Mouse (Mus musculus): Measurements from ENCODE around the gene Ttc30a1.
"Not testable (repeated sequence)": the region's sequence is repeated elsewhere in the genome, so short reads cannot be mapped to it uniquely, and the experiment has no call there.

Gene Ttc30a1

DNA sequence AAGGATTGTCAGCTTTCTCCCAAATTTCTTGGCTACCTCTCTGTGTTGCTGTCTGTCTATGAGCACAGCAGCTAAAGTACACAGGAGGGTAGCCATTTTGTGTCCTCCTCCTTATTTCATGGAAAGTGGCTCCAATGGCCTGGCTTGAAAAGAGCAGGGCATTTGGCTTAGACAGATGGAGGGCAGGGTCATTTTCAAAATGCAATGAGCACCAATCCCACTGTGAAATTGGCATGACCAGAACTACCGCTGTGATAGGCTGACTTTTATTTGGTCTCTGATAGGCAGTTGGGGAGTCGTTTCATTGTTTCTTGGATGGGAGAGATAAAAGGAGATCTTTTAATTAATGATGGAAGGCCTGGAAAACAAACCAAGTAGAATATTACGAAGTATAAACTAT, 2.1 kb upstream of the Ttc30a1 start:
- in situ Hi-C loops (cut with MboI; ENCODE audit: low sequenced_read_pairs) = no loop called here

DNA sequence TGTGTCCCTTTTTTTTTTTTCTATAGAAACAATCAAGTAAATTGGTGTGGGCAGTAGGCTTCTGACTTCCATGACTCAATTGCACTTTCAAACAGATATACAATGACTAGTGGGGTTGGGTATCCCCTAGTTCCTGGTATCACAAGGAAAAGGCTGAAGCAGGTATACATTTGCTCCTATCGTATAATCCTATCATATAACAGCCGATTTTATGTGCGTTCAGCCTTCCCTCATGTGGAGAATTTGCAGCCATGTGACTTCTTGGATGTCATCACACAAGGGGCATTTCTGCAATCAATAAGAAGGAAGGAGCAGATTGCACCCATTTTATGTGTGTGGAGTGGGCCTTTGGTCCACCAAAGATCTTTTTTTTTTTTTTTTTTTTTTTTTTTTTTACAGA, 1.3 kb upstream of the Ttc30a1 start:
- in situ Hi-C loops (cut with MboI; ENCODE audit: low sequenced_read_pairs) = no loop called here

DNA sequence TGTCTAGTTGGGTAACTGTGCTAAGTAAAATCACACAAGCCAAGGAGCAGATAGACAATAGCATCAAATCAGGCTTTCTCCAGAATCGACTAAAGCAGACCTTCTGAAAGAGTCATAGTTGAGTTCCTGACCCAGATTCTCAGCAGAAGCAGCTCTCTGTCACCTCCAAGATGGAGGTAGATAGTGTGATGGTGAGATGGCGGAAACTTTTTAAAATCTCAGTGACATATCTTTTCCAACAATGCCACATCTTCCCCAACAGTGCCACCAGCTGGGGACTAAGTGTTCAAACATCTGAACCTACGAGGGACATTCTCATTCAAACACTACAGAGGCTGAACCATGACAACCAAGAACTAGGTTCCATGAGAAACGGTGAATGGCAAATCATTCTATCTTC, 859 bp upstream of the Ttc30a1 start:
- in situ Hi-C loops (cut with MboI; ENCODE audit: low sequenced_read_pairs) = no loop called here

DNA sequence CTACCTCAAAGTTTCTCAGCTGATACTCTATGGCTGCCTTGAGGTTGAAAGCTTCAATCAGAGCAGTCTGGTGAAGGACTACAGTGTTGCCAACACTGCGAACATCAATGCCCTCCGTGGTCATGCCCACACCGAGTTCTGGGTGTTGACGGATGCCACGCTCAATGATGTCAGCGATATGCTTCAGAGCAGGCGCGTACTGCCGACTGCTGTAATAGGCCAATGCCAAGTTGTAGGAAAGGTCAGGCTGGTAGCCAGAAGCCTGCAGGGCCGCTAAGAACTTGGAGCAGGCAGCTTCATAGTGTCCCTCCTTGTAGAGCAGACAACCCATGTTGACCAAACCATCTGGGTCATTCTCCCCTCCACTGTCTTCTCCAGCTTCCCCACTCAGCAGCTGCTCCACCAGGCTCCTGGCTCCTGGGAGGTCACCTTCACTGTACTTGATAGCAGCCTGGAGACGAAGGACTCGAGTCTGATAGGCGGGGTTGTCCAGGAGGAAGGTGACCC, 781 bp downstream of the Ttc30a1 start:
- in situ Hi-C loops (cut with MboI; ENCODE audit: low sequenced_read_pairs) = not testable (repeated sequence)

DNA sequence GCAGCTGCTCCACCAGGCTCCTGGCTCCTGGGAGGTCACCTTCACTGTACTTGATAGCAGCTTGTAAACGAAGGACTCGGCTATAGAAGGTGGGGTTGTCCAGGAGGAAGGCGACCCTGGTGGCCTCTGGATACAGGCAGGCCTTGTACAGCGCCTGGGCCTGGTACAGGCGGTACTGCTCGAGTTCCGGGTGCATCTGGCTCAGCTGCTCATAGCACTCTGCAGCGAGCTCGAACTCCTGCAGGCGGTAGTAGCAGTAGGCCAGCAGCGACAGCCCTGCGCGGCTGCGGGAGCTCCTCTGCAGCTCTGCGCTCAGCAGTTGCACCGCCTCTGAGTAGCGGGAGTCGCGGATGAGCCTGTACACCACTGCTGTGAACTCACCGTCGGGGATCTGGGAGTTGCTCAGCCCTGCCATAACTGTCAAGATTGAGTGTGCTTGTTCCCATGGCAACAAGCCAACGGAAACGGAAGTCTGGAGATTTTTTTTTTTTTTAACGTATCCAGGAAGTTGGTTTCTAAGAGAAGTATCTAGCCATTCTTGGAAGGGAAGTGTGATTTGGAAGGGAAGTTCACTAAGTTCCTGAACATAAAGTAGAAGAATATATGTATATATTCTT, 3.9 kb downstream of the Ttc30a1 start, which contains the start of gene Ttc30a2:
Gene Ttc30a2, minus strand, starts transcription at position 419 of the 617 bp plus-strand sequence.
- in situ Hi-C loops (cut with MboI; ENCODE audit: low sequenced_read_pairs) = not testable (repeated sequence)

DNA sequence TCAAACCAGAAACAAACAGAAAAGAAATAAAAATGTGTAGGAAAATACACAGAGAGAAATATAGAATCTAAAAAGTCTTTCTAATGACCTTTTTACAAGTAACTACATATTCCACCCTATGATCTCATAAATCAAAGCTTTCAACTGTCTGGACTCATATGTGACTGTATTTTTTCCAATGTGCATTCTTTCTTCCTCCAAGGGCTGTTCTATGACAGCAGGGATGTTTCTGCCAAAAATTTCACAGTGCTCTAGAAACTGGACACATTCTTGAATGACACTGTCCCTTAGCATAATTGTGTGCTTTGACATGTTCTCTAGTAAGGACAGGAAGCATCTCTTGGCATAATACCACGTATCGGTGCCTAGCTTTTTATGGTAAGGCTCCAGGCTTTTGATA, 5.7 kb downstream of the Ttc30a1 start:
- in situ Hi-C loops (cut with MboI; ENCODE audit: low sequenced_read_pairs) = not testable (repeated sequence)

DNA sequence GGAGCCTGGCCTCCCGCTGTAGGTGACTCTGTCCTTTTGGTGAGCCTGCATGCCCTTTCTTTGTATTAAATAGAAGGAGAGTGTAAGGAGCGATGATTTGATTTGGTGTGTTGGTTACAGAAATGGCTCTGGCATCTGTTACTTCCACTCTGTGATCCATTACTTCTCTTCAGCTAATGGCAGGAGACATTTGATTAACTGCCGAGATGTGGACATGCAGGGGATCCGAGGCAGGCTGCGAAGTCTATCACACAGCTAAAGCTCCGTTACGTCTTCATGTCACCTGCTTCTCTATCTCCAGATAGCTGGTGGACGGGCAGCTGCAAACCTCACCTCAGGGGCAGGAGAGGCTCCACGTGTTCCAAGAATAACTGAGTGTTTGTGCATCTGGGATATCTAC, 7.6 kb downstream of the Ttc30a1 start:
- in situ Hi-C loops (cut with MboI; ENCODE audit: low sequenced_read_pairs) = loop anchor here (25.0 kb wide), 1 partner anchor 362 kb away; no protein-coding TSS in a partner anchor

DNA sequence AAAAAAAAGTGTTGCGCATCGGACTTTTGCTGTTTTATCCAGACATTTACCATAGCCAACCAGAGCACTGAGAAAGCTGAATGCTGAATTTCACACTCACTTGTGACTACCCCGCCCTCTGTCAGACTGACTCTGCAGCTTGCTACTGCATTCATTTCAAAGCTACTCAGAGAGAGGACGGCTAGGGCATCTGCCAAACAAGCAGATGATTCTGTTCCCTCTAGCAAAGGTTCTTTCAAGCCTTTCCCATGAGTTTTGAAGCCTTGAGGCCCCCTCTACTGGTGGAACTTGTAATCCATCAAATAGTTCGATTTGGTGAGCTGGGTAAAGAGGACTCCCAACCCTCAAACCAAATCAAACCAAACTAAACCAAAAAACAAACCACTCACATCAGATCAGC, 16.8 kb downstream of the Ttc30a1 start:
- in situ Hi-C loops (cut with MboI; ENCODE audit: low sequenced_read_pairs) = loop anchor here (25.0 kb wide), 1 partner anchor 353 kb away; no protein-coding TSS in a partner anchor

DNA sequence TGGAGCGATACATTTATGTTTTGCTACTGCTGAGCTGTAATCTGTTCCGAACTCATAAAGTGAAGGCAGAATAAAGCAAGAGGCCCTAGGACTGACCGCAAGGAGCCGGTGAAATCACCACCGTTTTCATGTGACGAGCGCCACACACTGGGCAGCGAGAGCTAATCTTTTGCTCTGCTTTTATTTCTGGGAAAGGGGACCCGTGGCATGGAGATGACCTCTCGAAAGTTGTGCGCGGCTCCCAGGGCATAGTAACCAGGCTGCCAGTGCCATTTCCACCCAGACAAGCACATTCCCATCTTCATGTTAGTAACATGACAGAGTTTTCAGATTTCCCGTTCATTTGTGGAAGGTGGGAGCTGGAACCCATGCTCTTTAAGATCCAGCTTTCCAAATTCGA, 17.3 kb downstream of the Ttc30a1 start:
- in situ Hi-C loops (cut with MboI; ENCODE audit: low sequenced_read_pairs) = loop anchor here (25.0 kb wide), 1 partner anchor 352 kb away; no protein-coding TSS in a partner anchor

DNA sequence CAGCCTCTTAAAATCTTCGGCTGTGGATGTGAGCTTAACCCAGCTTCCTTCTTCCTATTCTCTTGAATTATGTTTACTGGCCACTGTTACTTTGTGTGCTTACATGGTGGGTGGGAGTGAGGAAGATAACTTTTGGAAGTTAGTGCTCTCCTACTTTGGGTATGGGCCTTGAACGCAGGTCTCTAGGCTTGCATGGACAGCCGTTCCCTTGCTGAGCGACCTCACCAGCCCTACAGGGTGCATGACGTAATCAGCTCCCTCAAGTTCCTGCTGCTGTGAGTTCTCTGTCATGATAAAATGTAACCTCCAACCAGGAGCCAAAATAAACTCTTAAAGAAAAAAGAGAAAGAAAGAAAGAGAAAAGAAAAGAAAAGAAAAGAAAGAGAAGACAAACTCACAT, 17.7 kb downstream of the Ttc30a1 start:
- in situ Hi-C loops (cut with MboI; ENCODE audit: low sequenced_read_pairs) = loop anchor here (25.0 kb wide), 1 partner anchor 352 kb away; no protein-coding TSS in a partner anchor

DNA sequence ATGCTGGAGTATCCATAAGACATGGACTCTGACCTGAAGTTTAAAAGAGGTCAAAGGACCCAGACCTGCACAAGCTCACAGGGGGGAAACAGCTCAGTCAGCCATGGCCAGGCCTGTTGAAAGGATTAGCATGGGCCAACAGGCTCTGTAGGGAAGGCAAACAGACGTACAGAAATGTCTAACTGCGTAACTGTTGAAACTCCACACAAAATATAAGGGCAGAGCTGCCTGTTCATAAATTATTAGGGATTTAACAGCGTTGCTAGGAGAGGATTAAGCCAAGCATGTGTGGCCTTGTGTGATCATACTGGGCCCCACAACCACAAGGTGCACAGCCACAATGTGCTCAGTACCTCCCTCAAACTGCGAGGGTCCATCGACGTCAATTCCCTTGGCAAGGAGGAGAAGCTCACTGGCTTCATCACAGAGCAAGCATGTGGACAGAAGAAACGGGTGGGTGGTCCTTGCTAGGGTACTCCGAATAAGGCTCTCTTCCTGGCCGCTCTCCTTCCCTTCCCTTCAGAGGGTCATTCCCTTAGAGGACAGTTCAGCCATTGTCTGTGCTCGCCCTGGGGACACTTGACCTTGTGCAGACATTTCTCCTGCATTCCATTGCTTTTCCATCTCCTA, 18.4 kb downstream of the Ttc30a1 start:
- in situ Hi-C loops (cut with MboI; ENCODE audit: low sequenced_read_pairs) = loop anchor here (25.0 kb wide), 1 partner anchor 351 kb away; no protein-coding TSS in a partner anchor

DNA sequence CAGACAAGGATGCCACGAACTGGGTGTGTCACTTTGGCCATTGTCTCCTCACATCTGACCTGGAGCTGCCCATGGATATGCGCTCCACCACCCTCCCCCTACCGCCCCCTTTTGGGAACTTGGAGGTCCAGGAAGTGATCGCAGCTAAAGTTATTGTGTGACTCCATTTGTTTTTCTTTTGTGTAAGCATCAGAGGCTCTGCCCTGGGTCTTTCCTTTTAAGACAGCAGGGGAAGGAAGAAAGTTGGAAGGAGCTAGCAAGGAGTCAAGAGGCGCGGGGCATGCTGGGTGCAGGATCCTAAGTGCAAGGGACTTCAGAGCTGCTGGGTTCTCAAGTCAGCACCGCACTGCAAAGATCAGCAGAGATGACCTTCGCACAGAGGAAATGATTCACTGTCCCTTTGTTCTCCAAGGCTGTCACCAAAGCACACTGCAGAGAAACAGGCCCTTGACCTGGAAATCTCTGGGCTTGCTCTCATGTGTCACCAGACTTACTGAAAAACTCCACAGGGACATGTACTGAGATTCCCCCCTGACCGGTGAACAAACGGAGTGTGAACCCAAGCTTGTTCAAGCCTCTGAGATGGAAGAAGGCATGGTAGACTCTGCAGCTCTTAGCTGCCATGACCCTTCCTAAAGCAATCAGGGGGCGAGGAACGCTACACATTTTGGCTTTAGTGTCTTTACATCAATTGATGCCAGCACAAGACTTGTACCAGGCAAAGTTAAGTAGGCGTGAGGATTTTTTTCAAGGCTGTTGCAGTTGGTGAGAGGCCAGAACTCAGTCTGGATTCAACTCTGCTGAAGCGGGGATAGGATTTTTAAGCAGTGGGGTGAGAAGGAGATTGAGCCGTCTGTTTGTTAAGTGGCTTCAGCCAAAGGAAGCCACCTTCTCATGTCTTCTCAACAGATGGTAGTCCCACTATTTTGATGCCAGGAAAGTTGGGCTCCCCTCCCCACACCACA, 21.1 kb downstream of the Ttc30a1 start:
- in situ Hi-C loops (cut with MboI; ENCODE audit: low sequenced_read_pairs) = loop anchor here (25.0 kb wide), 1 partner anchor 348 kb away; no protein-coding TSS in a partner anchor

DNA sequence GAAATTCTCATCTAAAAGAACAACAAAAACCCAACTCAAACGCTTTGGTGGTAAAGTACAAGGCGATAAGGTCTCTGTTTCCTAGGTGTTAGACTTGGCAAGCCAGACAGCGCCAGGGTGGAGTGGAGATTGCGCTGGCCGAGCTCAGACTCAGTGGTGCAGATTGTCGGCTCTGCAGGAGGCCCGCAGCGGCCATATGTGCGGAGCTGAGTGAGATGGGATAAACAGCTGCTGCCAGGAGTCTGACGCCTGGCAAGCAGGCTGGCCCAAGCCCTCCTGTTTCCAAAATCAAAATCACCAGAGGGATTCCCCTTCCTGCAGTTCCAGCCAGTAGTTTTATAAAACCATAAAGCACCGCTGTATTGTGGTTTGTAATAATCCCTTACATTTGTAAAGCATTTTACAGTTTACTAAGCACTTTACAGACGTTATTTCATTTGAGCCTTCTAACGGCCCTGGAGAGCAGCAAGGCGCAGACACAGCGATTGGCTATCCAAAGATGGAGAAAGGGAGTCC, 21.9 kb downstream of the Ttc30a1 start:
- in situ Hi-C loops (cut with MboI; ENCODE audit: low sequenced_read_pairs) = loop anchor here (25.0 kb wide), 1 partner anchor 348 kb away; no protein-coding TSS in a partner anchor

DNA sequence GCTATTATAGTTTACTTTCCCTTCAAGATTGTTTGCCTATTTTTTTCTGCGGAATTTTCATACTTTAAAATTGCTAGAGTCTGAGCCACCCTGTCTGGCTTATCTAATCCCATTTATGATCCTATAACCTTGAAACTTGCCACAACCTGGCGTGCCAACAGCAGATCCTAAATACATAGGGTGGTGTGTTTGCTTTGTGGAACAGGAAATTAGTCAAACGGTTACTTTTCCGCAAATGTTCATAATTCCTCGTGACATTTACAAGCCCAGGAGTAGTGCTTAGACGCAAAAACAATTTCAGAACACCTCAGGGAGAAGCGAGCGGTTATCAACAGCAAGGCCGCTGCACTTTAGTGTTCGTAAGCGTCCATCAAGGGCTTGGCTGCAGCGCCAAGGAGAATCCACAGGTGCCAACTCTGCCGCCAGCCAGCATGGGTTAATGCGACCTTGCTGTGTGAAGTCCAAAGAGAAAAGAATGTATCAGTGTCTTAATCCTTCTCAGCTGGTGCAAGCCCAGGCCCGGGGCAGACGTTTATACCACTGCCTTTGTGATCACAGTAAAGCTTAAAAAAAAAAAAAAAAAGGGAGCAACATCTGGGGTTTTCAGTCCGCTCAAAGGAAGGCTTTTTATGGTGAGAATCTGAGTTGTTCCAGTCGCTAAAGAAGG, 22.5 kb downstream of the Ttc30a1 start:
- in situ Hi-C loops (cut with MboI; ENCODE audit: low sequenced_read_pairs) = loop anchor here (25.0 kb wide), 1 partner anchor 347 kb away; no protein-coding TSS in a partner anchor

DNA sequence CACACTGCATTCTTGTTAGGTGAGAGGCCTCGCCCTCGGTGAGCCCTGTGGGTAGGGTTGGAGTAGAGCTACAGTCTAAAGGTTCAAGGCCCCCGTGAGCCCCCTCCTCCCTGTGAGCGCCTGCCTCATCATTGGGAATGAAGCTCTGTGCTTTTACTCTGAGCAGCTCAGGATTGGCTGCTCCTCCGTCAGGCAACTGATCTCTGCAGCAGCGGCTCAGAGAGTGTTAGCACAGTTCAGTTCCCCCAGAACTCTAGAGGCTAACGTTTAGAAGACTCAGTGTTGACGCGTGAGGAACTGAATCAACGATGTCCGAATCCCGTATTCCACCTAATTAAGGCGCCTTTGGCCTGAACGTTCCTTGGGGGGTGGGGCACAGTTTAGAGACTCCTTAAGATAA, 26.1 kb downstream of the Ttc30a1 start:
- in situ Hi-C loops (cut with MboI; ENCODE audit: low sequenced_read_pairs) = loop anchor here (25.0 kb wide), 1 partner anchor 343 kb away; no protein-coding TSS in a partner anchor

DNA sequence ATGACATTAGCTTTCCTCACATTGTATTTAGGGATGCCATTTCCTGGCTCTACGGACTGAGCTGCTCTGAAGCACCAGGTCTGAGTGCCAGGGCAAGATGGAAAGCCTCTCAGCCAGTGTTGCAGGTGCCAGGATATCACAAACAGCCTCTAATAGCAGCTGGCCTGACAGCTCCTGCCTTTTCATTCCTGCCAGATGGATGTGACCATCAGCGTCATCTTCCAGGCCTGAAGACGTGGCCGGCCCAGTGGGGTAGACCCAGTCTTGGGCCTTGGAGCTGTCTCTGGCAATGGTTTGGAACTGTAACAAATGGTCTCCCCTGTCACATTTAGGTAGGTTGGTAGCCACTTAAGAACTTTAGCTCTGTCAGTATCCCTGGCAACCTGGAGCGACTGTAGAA, 28.4 kb downstream of the Ttc30a1 start:
- in situ Hi-C loops (cut with MboI; ENCODE audit: low sequenced_read_pairs) = loop anchor here (25.0 kb wide), 1 partner anchor 341 kb away; no protein-coding TSS in a partner anchor

DNA sequence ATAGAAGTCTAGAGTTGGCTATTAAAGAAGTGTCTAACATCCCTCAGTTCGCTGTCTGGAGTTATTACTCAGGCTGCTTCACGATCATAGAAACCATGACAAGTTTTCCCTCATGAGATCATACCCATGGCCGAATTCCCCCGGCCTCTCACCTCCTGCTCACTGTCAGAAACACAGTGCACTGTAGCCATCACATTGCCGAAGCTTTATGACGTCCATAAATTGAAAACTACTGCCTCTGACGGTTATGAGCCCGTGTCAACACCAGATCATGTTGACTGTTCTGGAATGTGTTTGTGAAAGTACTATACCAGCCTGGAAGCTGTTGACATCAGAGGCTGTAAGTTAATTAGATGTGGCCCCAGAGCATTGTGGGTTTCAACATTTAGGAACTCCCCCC, 31.1 kb downstream of the Ttc30a1 start:
- in situ Hi-C loops (cut with MboI; ENCODE audit: low sequenced_read_pairs) = loop anchor here (25.0 kb wide), 1 partner anchor 338 kb away; no protein-coding TSS in a partner anchor

DNA sequence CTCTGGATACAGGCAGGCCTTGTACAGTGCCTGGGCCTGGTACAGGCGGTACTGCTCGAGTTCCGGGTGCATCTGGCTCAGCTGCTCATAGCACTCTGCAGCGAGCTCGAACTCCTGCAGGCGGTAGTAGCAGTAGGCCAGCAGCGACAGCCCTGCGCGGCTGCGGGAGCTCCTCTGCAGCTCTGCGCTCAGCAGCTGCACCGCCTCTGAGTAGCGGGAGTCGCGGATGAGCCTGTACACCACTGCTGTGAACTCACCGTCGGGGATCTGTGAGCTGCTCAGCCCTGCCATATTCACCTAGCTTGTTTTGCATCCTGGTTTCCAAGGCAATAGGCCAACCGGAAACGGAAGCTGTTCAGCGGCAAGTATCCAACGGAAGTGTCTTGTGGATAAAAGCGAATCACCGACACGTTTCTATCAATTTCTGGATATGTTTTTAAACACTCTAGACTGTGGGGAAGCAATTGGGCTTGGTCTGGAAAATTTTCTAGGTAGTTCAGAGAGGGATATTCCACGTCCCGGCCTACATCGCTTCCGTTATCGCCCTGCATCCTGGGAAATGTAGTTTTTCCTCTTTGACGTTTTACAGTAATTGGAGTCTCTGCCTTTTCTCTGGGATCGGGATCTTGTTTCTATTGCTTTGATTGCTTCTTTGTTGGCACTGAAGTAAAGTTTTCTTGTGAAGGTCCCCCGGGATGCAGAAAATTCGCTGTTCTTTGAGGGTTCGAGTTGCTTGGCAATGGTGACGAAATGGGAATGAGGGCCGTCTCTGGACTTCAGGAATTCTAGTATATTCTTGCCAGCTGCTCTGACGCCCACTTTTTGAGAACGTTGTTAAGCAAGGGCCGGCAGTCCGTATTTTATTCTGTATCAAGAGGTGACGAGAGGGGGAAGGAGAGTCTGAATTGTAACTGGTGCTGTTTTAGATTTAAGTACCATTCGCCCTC, 43.4 kb downstream of the Ttc30a1 start, which contains the start of gene Ttc30b:
Gene Ttc30b, minus strand, starts transcription at position 469 of the 947 bp plus-strand sequence.
- in situ Hi-C loops (cut with MboI; ENCODE audit: low sequenced_read_pairs) = no loop called here
